Mouse (Mus musculus) C2C12 (cell line): ENCODE data around the gene Pkn3.

Experiments used
- CTCF ChIP-seq: IDR thresholded peaks from one replicate; pipeline ENCODE4 v1.5.1; 2011; ENCODE audit not compliant: control insufficient read depth, insufficient read depth, insufficient read length
- MYOD1 ChIP-seq: IDR thresholded peaks from one replicate; pipeline ENCODE4 v1.6.1; 2011; ENCODE audit warnings: low read depth; ENCODE audit not compliant: control insufficient read depth, insufficient read length
- MYOG ChIP-seq: IDR thresholded peaks from one replicate; pipeline ENCODE4 v1.6.1; 2011; ENCODE audit not compliant: control insufficient read depth, insufficient read length; ENCODE audit errors: extremely low read depth
- USF1 ChIP-seq: IDR thresholded peaks from one replicate; pipeline ENCODE4 v1.6.1; 2011; ENCODE audit warnings: low read depth, mild to moderate bottlenecking, control low read depth, moderate library complexity

- TF ChIP-seq MYOG (no peak), CTCF (no peak), MYOD1 (no peak), USF1 (peak; percentile 88)
These were observed 15.0 kb upstream of the Pkn3 start for GRCm38 (mm10) chr2:30062249-30063093.
